Comparison of ENCODE assay signal across 11 mouse cellular contexts in genomic region chr12:108118902-108119531, GRCm38 (mm10).
DNase-seq lines count a peak whose midpoint lies in the region; ATAC-seq lines count a peak whose summit lies in the region.
"Had no signal": no experiment of that assay in that cellular context is flagged by ENCODE, and none has a peak within 500 bp of the region (broad histone marks: within the 10 kb centered on the region; RNA-seq: fewer than 3 reads in every experiment).

No protein-coding gene starts in this region.

- ATAC-seq in hindbrain, embryonic 12.5 days (ENCODE audit: low FRiP score), result peak; percentile 82

- peaks cover 7% of the 10 kb centered on the region; the same call in 1 of the 2 replicates for H3K36me3 ChIP-seq in hindbrain, embryonic 12.5 days

- no peaks in the 10 kb centered on the region for H3K9me3 ChIP-seq in hindbrain, embryonic 12.5 days (replicated peaks)
- H3K9me3 ChIP-seq: lung, embryonic 15.5 days had no signal

- H3K27ac ChIP-seq in hindbrain, embryonic 12.5 days, result peak overlapping the region; percentile 64
- H3K27ac ChIP-seq: lung, embryonic 15.5 days had no signal

- no peaks in the 10 kb centered on the region for H3K27me3 ChIP-seq in hindbrain, embryonic 12.5 days
- H3K27me3 ChIP-seq: lung, embryonic 15.5 days had no signal

- H3K4me3 ChIP-seq in hindbrain, embryonic 12.5 days, result no peak overlapping the region
- H3K4me3 ChIP-seq: lung, embryonic 15.5 days had no signal

- WGBS in hindbrain, embryonic 12.5 days, result 23% methylated on average over 19 of the region's 19 CpGs

- H3K4me1 ChIP-seq in hindbrain, embryonic 12.5 days, result peaks cover 21% of the 10 kb centered on the region

- DNase-seq in left cerebral cortex, postnatal 4 days, result peak; percentile 24
- no peak for DNase-seq in left cerebral cortex, adult 11 months (ENCODE audit: low spot score)
- DNase-seq in lung, postnatal 4 days, result peak; percentile 39 to 72
- DNase-seq in retina, postnatal 1 day, result peak; percentile 58
- DNase-seq in thymus, adult 18-20 months, result no peak
- no peak for DNase-seq in c-Kit-positive CD71-positive TER-119-positive erythroid progenitor cells, embryonic 14.5 days (ENCODE audit: low spot score)
- DNase-seq in left cerebral cortex, postnatal 14 days (ENCODE audit: low spot score in 2 of 2), result no peak
- DNase-seq: gastrocnemius, postnatal 10 days; thymus, postnatal 14 days had no signal

- intact Hi-C loops in left cerebral cortex, postnatal 4 days (cut with DNase I), result no loop called here
- intact Hi-C loops in left cerebral cortex, postnatal 14 days (cut with DNase I), result no loop called here

- no peak overlapping the region for H3K9ac ChIP-seq in hindbrain, embryonic 12.5 days
- H3K9ac ChIP-seq: lung, embryonic 15.5 days had no signal

- H3K4me2 ChIP-seq in hindbrain, embryonic 12.5 days (replicated peaks), result peak overlapping the region; percentile 34
- H3K4me2 ChIP-seq: lung, embryonic 15.5 days had no signal

Comparison
In these comparisons a context has a peak if more than half of its experiments do, and no peak if none do; other contexts are left out.
1. DNase-seq: peak in left cerebral cortex, postnatal 4 days (single experiment), lung, postnatal 4 days (2 of 2) and retina, postnatal 1 day (single experiment); none in left cerebral cortex, adult 11 months (single experiment), thymus, adult 18-20 months (0 of 2), c-Kit-positive CD71-positive TER-119-positive erythroid progenitor cells, embryonic 14.5 days (single experiment) and left cerebral cortex, postnatal 14 days (0 of 2).